Mouse (Mus musculus) C2C12 (cell line): Measurements from ENCODE around the gene Gm10337.

Experiments
- CTCF ChIP-seq: IDR thresholded peaks from one replicate; pipeline ENCODE4 v1.5.1; 2011; ENCODE audit not compliant: control insufficient read depth, insufficient read depth, insufficient read length
- MAX ChIP-seq: IDR thresholded peaks from one replicate; pipeline ENCODE4 v1.6.1; 2011; ENCODE audit warnings: mild to moderate bottlenecking, control low read depth

- no peak for TF ChIP-seq MAX
- TF ChIP-seq CTCF: no peak
Observed at GRCm38 (mm10) chr15:102526111-102527002, 22.8 kb downstream of the Gm10337 start.
